Mouse (Mus musculus): Measurements from ENCODE around the gene Rhno1. TPM values are rescaled to one million over a fixed set of nuclear protein-coding genes. Genes with fewer than 3 reads are reported as not detected.

Rhno1 gene
- total and polyA plus RNA-seq, 3 experiments: 18.5 to 60.0 (median 28.7) TPM

GRCm38 (mm10) chr6:128354140-128354539, 8.6 kb downstream of the Rhno1 start:
- Histone ChIP-seq H3K36me3 (replicated peaks in 1 of 2; ENCODE audit: control insufficient read depth in 1 of 2, insufficient read depth in 1 of 2, low read length in 1 of 2) (peaks cover 26 to 52% of the 10 kb centered on the region in 2 experiments), H3K27ac (ENCODE audit: insufficient read depth, low read depth) (no peak overlapping the region), H3K4me3 (replicated peaks in 1 of 3; ENCODE audit: low read depth in 2 of 3, low read length in 2 of 3, poor library complexity in 1 of 3) (no peak overlapping the region), H3K9ac (ENCODE audit: insufficient read depth, low read depth) (no peak overlapping the region), H3K4me2 (ENCODE audit: insufficient read depth, low read depth, poor library complexity, severe bottlenecking) (no peak overlapping the region), H3K27me3 (replicated peaks) (no peaks in the 10 kb centered on the region), H3K9me3 (replicated peaks; ENCODE audit: low read length) (no peaks in the 10 kb centered on the region), H3K4me1 (ENCODE audit: control insufficient read depth in 1 of 2, insufficient read depth in 2 of 2) (peaks cover 0 to 27% of the 10 kb centered on the region in 2 experiments; a peak in 2 of 4 replicates), H3K79me2 (replicated peaks; ENCODE audit: control insufficient read depth, extremely low read depth, insufficient read depth, poor library complexity, severe bottlenecking) (no peaks in the 10 kb centered on the region)
- TF ChIP-seq MXI1 (IDR thresholded peaks at IDR 0.05; ENCODE audit: low read depth, low read length) (no peak), JUND (conservative IDR thresholded peaks at IDR 0.05; ENCODE audit: low read depth, low read length) (no peak), PAX5 (IDR thresholded peaks at IDR 0.05; ENCODE audit: low read length) (no peak), ZNF384 (IDR thresholded peaks at IDR 0.05; ENCODE audit: low read depth, low read length) (no peak), CHD2 (IDR thresholded peaks at IDR 0.05; ENCODE audit: low read length) (no peak), SIN3A (IDR thresholded peaks at IDR 0.05; ENCODE audit: low read length) (no peak), UBTF (IDR thresholded peaks at IDR 0.05; ENCODE audit: low read depth, low read length) (no peak), CTCF (conservative IDR thresholded peaks at IDR 0.05 in 1 of 2, IDR thresholded peaks at IDR 0.05 in 1 of 2; ENCODE audit: low read depth in 2 of 2, low read length in 2 of 2) (no peak), USF1 (IDR thresholded peaks at IDR 0.05; ENCODE audit: low read depth, low read length) (no peak), E2F4 (IDR thresholded peaks at IDR 0.05; ENCODE audit: insufficient replicate concordance, low read depth, low read length) (no peak), ELF1 (IDR thresholded peaks at IDR 0.05; ENCODE audit: low read depth, low read length) (no peak), MAX (IDR thresholded peaks at IDR 0.05; ENCODE audit: low read length) (no peak), GABPA (IDR thresholded peaks at IDR 0.05; ENCODE audit: insufficient replicate concordance, low read depth, low read length) (no peak), RCOR1 (conservative IDR thresholded peaks at IDR 0.05; ENCODE audit: low read depth, low read length) (no peak), KAT2A (IDR thresholded peaks at IDR 0.05; ENCODE audit: insufficient replicate concordance, low read length) (no peak), BHLHE40 (IDR thresholded peaks at IDR 0.05; ENCODE audit: low read depth, low read length) (no peak), NRF1 (IDR thresholded peaks at IDR 0.05; ENCODE audit: low read depth, low read length) (no peak), EP300 (IDR thresholded peaks at IDR 0.05; ENCODE audit: low read length) (no peak), ETS1 (conservative IDR thresholded peaks at IDR 0.05; ENCODE audit: low read depth, low read length) (no peak), RAD21 (IDR thresholded peaks at IDR 0.05; ENCODE audit: low read depth, low read length) (no peak)
- in situ Hi-C loops (cut with MboI; ENCODE audit: low pct_ligation_motif_present, low pct_unique_long_range_greater_than_20kb, low sequenced_read_pairs): no loop called here
- dilution Hi-C loops (cut with MboI; ENCODE audit: extremely low pct_ligation_motif_present, extremely low pct_unique_long_range_greater_than_20kb, low sequenced_read_pairs): no loop called here
- no peak for DNase-seq (ENCODE audit: extremely low read depth)

GRCm38 (mm10) chr6:128349711-128350110, 13.0 kb downstream of the Rhno1 start:
- H3K4me3 ChIP-seq (replicated peaks in 1 of 3; ENCODE audit: low read depth in 2 of 3, low read length in 2 of 3, poor library complexity in 1 of 3): no peak overlapping the region
- in situ Hi-C loops (cut with MboI; ENCODE audit: low pct_ligation_motif_present, low pct_unique_long_range_greater_than_20kb, low sequenced_read_pairs) (no loop called here), dilution Hi-C loops (cut with MboI; ENCODE audit: extremely low pct_ligation_motif_present, extremely low pct_unique_long_range_greater_than_20kb, low sequenced_read_pairs) (no loop called here)
- no peak overlapping the region for H3K9ac ChIP-seq (ENCODE audit: insufficient read depth, low read depth)
- no peaks in the 10 kb centered on the region for H3K79me2 ChIP-seq (replicated peaks; ENCODE audit: control insufficient read depth, extremely low read depth, insufficient read depth, poor library complexity, severe bottlenecking)
- DNase-seq (ENCODE audit: extremely low read depth): no peak
- H3K27me3 ChIP-seq (replicated peaks): no peaks in the 10 kb centered on the region
- peaks cover 0 to 17% of the 10 kb centered on the region in 2 experiments; a peak in 2 of 4 replicates for H3K4me1 ChIP-seq (ENCODE audit: control insufficient read depth in 1 of 2, insufficient read depth in 2 of 2)
- H3K27ac ChIP-seq (ENCODE audit: insufficient read depth, low read depth): no peak overlapping the region
- H3K4me2 ChIP-seq (ENCODE audit: insufficient read depth, low read depth, poor library complexity, severe bottlenecking): no peak overlapping the region
- peaks cover 4 to 29% of the 10 kb centered on the region in 2 experiments for H3K36me3 ChIP-seq (replicated peaks in 1 of 2; ENCODE audit: control insufficient read depth in 1 of 2, insufficient read depth in 1 of 2, low read length in 1 of 2)
- TF ChIP-seq POLR2AphosphoS2 (IDR thresholded peaks at IDR 0.05; ENCODE audit: low read depth, low read length) (no peak), TBP (conservative IDR thresholded peaks at IDR 0.05; ENCODE audit: low read depth, low read length) (no peak), IRF4 (IDR thresholded peaks at IDR 0.05; ENCODE audit: low read depth, low read length) (no peak), ETS1 (conservative IDR thresholded peaks at IDR 0.05; ENCODE audit: low read depth, low read length) (no peak), NRF1 (IDR thresholded peaks at IDR 0.05; ENCODE audit: low read depth, low read length) (no peak), RAD21 (IDR thresholded peaks at IDR 0.05; ENCODE audit: low read depth, low read length) (no peak), ZKSCAN1 (IDR thresholded peaks at IDR 0.05; ENCODE audit: borderline replicate concordance, low read depth, low read length) (no peak), E2F4 (IDR thresholded peaks at IDR 0.05; ENCODE audit: insufficient replicate concordance, low read depth, low read length) (no peak), ZC3H11A (IDR thresholded peaks at IDR 0.05; ENCODE audit: low read depth, low read length) (no peak), MXI1 (IDR thresholded peaks at IDR 0.05; ENCODE audit: low read depth, low read length) (no peak), ZMIZ1 (IDR thresholded peaks at IDR 0.05; ENCODE audit: low read depth, low read length) (no peak), MYC (IDR thresholded peaks at IDR 0.05; ENCODE audit: low read depth, low read length) (no peak), RCOR1 (conservative IDR thresholded peaks at IDR 0.05; ENCODE audit: low read depth, low read length) (no peak), MAX (IDR thresholded peaks at IDR 0.05; ENCODE audit: low read length) (no peak), SMC3 (IDR thresholded peaks at IDR 0.05; ENCODE audit: low read depth, low read length) (no peak), PAX5 (IDR thresholded peaks at IDR 0.05; ENCODE audit: low read length) (no peak)
- H3K9me3 ChIP-seq (replicated peaks; ENCODE audit: low read length): no peaks in the 10 kb centered on the region

Data from CH12.LX (cell line).